Mouse (Mus musculus): ENCODE measurements around the gene Chmp2b.

- TF ChIP-seq GATA1 (IDR thresholded peaks at IDR 0.05; ENCODE audit: low read length) (no peak), TAL1 (IDR thresholded peaks at IDR 0.05; ENCODE audit: low read length) (no peak)
Measured at GRCm38 (mm10) chr16:65526695-65527094, 35.8 kb downstream of the Chmp2b start.
